Mouse (Mus musculus) embryonic stem cell, embryonic (primary cell): ENCODE measurements around the gene Mnat1.

ENCODE experiments used
- CTCF ChIA-PET, 4 experiments: fragments of 300-600 bp in 2 of 4; fragments of 350-600 bp in 2 of 4; sonication (Branson Sonifier 250); formaldehyde crosslinking; loops; one replicate each; lab custom pipeline; 2022; ENCODE audit warnings: inconsistent platforms in 2 of 4; lab: Charles Lee
- POLR2A ChIA-PET, 4 experiments: fragments of 300-600 bp in 2 of 4; fragments of 350-600 bp in 2 of 4; sonication (Branson Sonifier 250); formaldehyde crosslinking; loops; one replicate each; lab custom pipeline; 2022; ENCODE audit warnings: antibody characterized with exemption in 4 of 4, inconsistent platforms in 1 of 4; lab: Charles Lee

Gene Mnat1

DNA sequence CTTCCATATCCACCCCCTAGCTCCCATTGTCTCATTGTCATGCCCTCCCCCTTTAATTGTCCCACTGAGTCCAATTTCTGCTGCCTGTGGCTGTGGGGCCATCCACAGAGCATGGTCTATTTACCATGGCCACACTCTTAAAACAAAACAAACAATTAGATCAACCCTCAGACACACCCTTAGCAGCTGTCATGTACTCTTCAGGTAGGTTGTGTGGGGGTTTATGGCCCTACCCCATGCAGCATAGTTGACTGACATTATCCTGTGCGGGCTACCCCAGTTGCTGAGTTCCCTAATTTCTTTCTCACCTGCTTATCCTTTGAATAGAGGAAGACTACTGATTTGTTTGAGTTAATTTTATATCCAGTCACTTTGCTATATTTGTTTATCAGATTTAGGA is 136.8 kb downstream of the Mnat1 start:
- ChIA-PET CTCF (no interaction called here), POLR2A (interaction anchor here in 2 of 4 experiments (0.6 to 1.3 kb wide), 4 partner anchors 19 to 86 kb away, joined by 3 read pairs; partner anchors contain the start of genes Slc38a6 (in 1 of the 2) and Trmt5 (in 1 of the 2))

- ChIA-PET CTCF (interaction anchor here in 1 of 4 experiments (1.2 kb wide), 1 partner anchor 245 kb away, joined by 3 read pairs; no protein-coding TSS in a partner anchor), POLR2A (interaction anchor here in 1 of 4 experiments (1.0 kb wide), 1 partner anchor 11 kb away, joined by 3 read pairs; no protein-coding TSS in a partner anchor)
Measured at GRCm38 (mm10) chr12:73265381-73265978, 142.0 kb downstream of the Mnat1 start.

DNA sequence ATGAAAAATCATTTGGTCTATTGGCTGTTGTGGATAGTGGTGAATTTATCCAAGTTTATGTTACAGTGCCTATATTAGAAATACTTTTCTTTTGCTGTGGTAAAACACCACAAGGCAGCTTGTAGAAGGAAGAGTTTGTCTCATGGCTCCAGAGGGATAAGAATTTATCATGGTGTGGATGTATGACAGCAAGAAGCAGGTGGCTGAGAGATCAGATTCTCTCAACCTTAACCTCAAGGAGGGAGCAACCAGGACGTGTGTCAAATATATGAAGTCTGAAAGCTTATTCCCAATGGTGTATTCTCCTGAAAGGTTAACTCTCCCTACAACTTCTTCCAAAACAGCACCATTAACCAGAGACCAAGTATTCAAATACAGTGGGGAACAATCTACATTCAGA is 143.1 kb downstream of the Mnat1 start:
- ChIA-PET CTCF (interaction anchor here in 1 of 4 experiments (1.1 kb wide), 1 partner anchor 9 kb away, joined by 3 read pairs; no protein-coding TSS in a partner anchor), POLR2A (interaction anchor here in 1 of 4 experiments (1.7 kb wide), 1 partner anchor 20 kb away, joined by 3 read pairs; no protein-coding TSS in a partner anchor)

GRCm38 (mm10) chr12:73268497-73268896 is 145.0 kb downstream of the Mnat1 start:
- CTCF ChIA-PET, result no interaction called here
- POLR2A ChIA-PET, result interaction anchor here in 1 of 4 experiments (1.0 to 1.6 kb wide), 2 partner anchors 16 to 27 kb away, joined by 3 to 5 read pairs; no protein-coding TSS in a partner anchor

DNA sequence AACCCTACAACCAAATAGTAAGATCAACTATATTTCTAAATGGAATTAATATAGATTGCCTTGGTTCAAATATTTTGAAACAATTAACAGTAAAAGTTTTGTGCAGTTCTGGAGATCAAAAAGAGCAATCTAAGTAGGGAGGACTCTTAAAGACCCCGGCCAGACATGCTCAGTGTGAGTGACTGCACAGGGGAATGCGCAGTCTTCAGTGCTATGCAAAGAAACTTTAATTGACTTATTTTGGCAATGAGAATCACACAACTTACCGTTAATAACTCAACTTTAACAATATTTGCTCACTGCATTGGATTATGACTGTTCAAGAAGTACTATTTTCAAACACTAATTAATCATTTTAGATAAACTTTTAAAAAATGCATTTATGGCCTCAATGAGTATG is 146.0 kb downstream of the Mnat1 start:
- ChIA-PET CTCF (no interaction called here), POLR2A (interaction anchor here in 1 of 4 experiments (1.0 kb wide), 1 partner anchor 26 kb away, joined by 3 read pairs; no protein-coding TSS in a partner anchor)

- POLR2A ChIA-PET, result interaction anchor here in 2 of 4 experiments (0.6 kb wide), 2 partner anchors 38 to 304 kb away, joined by 3 read pairs; no protein-coding TSS in a partner anchor
- CTCF ChIA-PET, result interaction anchor here in 2 of 4 experiments (0.7 to 1.4 kb wide), 2 partner anchors 247 to 248 kb away, joined by 4 to 7 read pairs; no protein-coding TSS in a partner anchor
Measured at GRCm38 (mm10) chr12:73269933-73270332, 146.4 kb downstream of the Mnat1 start.

DNA sequence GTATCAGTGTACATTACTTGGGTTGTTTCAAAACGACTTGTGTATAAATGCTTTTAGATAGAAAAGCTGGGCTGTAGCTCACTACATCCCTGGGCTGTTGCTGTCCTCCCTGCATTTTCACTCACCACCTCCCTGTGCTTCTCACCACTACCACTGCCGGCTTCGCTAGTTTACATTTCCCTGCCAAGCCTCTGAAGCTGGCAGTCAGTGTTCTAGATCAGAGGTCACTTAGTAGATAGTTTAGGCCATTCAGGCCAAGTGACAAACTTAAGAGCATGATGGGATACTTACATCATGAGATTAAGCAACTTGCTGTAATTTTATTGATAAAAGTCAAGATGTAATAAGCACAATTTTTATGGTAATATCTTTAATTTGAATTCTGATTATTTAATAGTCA is 151.4 kb downstream of the Mnat1 start:
- CTCF ChIA-PET, result no interaction called here
- POLR2A ChIA-PET, result no interaction called here

DNA sequence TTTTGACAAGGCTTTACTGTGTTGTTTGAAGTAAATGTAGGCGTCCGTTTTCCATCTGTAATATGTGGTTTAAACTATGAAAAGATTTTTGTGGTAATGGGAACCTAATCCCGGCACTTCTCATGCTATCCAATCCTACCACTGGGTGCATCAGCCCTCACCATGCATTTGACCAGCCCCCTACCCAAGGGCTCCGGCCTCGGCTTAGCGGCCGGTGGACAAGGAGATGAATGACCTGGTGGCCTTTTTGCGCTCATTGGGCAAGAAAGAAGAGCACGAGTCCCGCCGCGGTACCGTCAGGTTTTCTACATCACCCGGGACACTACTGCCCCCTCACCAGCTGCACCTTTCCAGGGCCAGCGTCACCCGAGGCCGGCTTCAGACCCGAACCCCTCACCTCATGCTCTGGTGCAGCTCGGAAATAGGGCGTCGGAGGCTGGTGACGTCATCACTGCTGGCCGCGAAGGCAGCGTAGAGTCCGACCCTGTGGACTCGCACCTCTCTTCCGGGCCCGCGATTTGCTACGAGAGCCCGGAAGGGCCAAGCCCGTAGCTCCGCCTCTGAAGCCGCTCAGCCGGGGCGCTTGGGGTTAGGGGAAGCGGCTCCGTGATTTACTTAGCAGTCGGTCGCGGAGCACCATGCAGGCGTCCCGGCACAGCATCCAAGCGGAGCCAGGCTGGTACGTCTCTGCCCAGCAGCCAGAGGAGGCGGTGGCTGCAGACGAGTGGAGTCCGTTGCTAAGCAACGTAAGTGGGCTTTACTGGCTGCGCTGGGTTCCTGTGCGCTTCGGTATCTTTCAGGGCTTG is 163.0 kb downstream of the Mnat1 start, which contains the start of the genes Trmt5 and Slc38a6:
Gene Trmt5 (minus strand): TSS at position 424 of the 806 bp plus-strand sequence.
Gene Slc38a6 (plus strand): TSS at position 493 of the 806 bp plus-strand sequence.
- ChIA-PET POLR2A (interaction anchor here (0.6 to 3.2 kb wide), 25 partner anchors 8 to 297 kb away, joined by 3 to 19 read pairs (median 3); partner anchors contain the start of gene Six4 (in 1 of the 4)), CTCF (interaction anchor here in 2 of 4 experiments (0.5 to 1.1 kb wide), 4 partner anchors 158 to 679 kb away, joined by 3 read pairs; no protein-coding TSS in a partner anchor)

DNA sequence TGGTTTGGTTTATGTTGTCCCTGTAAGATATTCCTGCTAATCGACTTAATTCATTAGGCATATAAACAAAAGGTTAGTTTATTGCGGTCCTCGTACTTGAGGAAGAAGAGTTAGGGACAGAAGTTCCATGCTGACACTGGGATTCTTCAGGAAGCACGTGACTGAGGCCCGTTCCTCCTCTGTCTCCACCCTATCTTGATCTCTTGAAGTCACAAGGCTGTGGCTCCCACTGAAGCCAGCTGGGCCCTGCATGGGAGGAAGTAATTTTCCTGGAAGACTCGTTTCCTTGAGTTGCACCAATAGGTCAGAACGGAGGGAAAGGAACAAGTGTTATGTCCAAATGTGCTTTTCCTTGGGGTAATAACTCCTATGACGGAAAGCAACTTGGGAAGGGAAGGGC is 164.1 kb downstream of the Mnat1 start:
- CTCF ChIA-PET, result no interaction called here
- POLR2A ChIA-PET, result interaction anchor here in 3 of 4 experiments (0.5 to 3.2 kb wide), 13 partner anchors 7 to 474 kb away, joined by 3 to 19 read pairs (median 4); partner anchors contain the start of gene Six4 (in 1 of the 3)

DNA sequence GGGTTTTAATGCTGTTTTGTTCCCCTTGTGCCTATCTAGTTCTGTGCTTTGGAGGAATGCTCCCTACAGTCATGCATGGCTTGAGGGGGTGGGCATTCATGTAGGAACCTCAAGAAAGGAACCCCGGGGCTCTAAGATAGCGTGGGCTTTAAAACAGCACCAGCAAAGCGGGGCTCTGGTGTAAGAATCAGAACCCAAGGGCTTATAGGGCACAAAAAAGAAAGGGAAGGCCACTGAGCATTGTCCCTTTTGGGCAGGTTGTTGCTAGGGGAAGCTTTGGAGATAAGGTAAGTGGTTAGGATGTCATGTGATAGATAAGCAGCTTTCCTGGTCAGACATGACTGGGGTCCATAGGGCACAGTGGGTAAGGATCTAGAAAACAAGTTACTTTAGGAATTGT is 165.1 kb downstream of the Mnat1 start:
- ChIA-PET POLR2A (no interaction called here), CTCF (no interaction called here)

DNA sequence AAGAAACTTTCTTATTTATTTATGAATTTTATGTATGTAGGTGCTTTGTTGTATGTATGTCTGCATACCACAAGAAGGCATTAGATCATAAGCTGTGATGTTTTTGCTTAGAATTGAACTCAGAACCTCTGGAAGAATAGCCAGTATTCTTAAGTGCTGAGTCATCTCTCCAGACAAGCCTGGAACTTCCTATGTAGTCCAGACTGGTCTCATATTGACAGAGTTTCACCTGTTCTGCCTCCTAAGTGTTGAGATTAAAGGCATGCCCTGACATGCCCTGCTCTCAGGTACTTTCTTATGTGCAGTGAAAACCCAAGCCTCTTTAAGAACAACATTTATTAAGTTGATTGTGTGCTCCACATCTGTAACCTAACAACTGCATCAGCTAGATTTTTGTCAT is 171.4 kb downstream of the Mnat1 start:
- ChIA-PET CTCF (no interaction called here), POLR2A (interaction anchor here in 2 of 4 experiments (0.9 to 2.4 kb wide), 5 partner anchors 8 to 26 kb away, joined by 3 to 19 read pairs (median 8); partner anchors contain the start of genes Slc38a6 (in 2 of the 2) and Trmt5 (in 2 of the 2))

GRCm38 (mm10) chr12:73295505-73296140 is 172.1 kb downstream of the Mnat1 start:
- ChIA-PET CTCF (interaction anchor here in 1 of 4 experiments (0.5 kb wide), 1 partner anchor 57 kb away, joined by 3 read pairs; no protein-coding TSS in a partner anchor), POLR2A (interaction anchor here in 3 of 4 experiments (0.6 to 2.4 kb wide), 6 partner anchors 9 to 166 kb away, joined by 3 to 19 read pairs (median 6); partner anchors contain the start of genes Slc38a6 (in 2 of the 3) and Trmt5 (in 2 of the 3))

DNA sequence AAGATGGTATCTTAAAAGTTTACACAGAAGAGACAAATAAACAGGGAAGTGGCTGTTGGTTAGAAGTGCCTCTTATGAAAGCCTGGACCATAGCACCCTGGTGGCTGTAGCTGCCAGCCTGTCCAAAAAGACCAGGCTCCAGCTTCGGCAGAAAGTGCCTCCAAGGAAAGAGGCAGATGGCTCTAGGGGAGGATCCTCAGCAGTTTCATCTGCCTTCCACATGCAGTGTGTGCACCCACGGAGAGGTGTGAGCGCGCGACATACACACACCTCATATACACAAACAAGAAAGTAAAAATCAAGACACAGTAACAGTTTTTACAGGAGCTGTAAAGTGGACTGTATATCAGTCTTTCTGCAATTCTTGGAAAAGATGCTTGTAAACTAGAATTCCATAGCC is 175.1 kb downstream of the Mnat1 start:
- CTCF ChIA-PET, result no interaction called here
- POLR2A ChIA-PET, result interaction anchor here in 1 of 4 experiments (0.9 to 1.5 kb wide), 2 partner anchors 12 to 24 kb away, joined by 3 to 4 read pairs; partner anchors contain the start of genes Slc38a6 and Trmt5

DNA sequence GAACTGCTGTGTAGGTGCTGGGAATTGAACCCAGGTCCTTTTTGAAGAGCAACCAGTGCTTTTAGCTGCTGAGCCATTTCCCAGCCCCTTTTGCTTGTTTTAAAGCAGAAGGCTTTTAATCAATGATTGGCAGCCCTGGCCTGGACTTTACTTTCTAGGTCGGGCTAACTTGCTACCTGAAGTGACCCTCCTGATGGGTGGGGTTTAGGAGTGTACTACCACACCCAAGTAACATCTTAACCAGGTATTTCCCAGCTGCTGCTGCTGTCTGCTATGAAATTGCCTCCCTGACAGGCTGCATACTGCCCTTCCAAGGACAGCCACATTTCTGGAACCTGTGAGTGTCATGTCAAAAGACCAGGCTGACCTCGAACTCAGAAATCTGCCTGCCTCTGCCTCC is 177.0 kb downstream of the Mnat1 start:
- ChIA-PET POLR2A (interaction anchor here in 1 of 4 experiments (1.0 to 1.5 kb wide), 3 partner anchors 9 to 38 kb away, joined by 3 read pairs; partner anchors contain the start of genes Slc38a6 and Trmt5), CTCF (interaction anchor here in 2 of 4 experiments (1.0 to 1.1 kb wide), 2 partner anchors 8 to 280 kb away, joined by 4 read pairs; no protein-coding TSS in a partner anchor)

DNA sequence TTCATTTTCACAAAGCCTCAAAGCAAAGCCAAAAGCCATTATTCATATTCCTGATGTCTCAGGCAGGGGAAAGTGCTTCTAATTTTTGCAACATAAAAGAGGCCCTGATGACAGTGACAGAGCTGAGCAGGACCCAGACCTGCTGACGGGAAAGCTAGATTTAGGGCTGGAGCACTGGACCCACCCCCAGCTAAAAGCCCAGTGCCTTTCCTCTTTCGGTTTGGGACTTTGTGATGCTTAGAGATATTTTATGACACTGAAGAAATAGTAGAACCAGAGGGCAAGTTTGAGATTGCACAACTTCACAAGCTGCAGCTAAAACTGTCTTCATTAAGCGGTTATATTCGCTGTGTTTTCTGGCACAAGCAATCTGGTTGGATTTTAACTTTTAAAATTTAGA is 181.1 kb downstream of the Mnat1 start:
- POLR2A ChIA-PET, result interaction anchor here in 1 of 4 experiments (0.7 to 2.0 kb wide), 3 partner anchors 10 to 18 kb away, joined by 3 to 9 read pairs (median 8); partner anchors contain the start of genes Slc38a6 and Trmt5
- CTCF ChIA-PET, result interaction anchor here in 1 of 4 experiments (1.2 kb wide), 1 partner anchor 145 kb away, joined by 4 read pairs; no protein-coding TSS in a partner anchor

DNA sequence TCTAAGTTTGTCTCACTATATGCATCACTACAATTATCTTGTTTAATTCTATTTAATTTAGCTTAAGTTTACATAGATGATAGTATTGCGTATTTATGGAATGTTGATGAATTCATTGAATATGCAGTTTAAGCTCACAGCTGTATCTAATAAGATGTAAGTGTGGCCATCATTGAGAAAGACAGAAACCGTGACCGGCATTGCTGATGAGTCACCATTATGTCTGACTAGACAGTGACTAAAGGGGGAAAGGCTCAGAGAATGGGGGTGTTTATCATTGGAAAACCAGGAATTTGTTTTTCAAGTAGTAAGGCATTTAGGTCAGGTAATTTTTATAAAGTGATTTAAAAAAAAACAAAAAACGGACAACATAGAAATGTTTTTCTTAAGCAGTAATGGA is 184.2 kb downstream of the Mnat1 start:
- ChIA-PET POLR2A (no interaction called here), CTCF (no interaction called here)

GRCm38 (mm10) chr12:73308711-73309110 is 185.2 kb downstream of the Mnat1 start:
- POLR2A ChIA-PET, result interaction anchor here in 1 of 4 experiments (1.0 kb wide), 1 partner anchor 23 kb away, joined by 3 read pairs; no protein-coding TSS in a partner anchor

More at GRCm38 (mm10) chr12:73308711-73309110, 185.2 kb downstream of the Mnat1 start:
- CTCF ChIA-PET, result no interaction called here
